Mouse (Mus musculus): ENCODE measurements around the gene Mcl1. TPM values are rescaled to one million over a fixed set of nuclear protein-coding genes. Genes with fewer than 3 reads are reported as not detected.

Mcl1 gene
- polyA plus RNA-seq, 1 experiment from 2014 or later = 54.2 TPM

DNA sequence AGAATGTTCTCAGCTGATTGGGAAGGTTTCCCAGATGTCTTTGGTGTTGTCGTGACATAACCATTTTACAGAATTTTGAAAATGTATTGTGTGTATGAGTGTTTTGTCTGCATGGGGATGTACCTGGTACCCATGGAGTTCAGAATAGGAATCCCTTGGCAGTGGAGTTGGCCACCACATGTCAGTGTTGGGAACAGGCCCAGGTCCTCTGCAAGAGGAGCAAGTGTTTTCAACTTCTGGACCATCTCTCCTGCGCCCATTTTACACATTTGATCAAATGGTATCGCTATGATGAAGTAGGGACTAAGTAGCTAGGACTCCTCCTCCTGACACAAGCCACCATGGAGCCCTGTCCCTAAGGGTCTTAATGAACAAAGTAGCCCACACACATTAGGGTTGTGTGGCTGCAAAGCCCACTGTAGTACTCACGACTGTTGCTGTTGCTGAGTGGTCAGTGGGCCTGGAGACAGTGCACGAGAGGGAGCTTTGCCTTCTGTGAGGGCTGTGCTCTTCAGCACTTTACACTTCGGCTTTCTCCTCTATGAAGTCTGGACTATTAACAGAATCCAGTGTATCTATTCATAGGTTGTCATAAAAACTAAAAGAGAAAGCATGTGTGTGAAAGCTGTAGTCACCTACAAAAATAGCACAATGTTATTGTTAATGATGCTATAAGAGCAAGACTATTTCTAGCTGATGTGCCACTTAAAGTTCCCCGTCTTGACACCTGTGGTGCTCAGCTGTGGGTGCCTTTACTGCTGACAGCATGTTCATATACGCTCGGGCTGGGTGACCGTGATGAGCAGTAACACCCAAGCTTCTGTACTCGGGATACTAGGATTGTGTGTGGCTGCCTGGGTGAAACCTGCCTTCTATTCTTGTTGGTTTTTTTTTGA lies 36.5 kb downstream of the Mcl1 start:
- WGBS = 91% methylated on average over 11 of the region's 11 CpGs
- no peak overlapping the region for H3K27ac ChIP-seq
- H3K9ac ChIP-seq = no peak overlapping the region
- no peak for ATAC-seq (ENCODE audit: low FRiP score)
- H3K36me3 ChIP-seq = no peaks in the 10 kb centered on the region
- peaks cover 20% of the 10 kb centered on the region for H3K4me1 ChIP-seq (replicated peaks)
- H3K4me2 ChIP-seq = no peak overlapping the region
- no peaks in the 10 kb centered on the region for H3K9me3 ChIP-seq
- no peak overlapping the region for H3K4me3 ChIP-seq
- no peaks in the 10 kb centered on the region for H3K27me3 ChIP-seq

DNA sequence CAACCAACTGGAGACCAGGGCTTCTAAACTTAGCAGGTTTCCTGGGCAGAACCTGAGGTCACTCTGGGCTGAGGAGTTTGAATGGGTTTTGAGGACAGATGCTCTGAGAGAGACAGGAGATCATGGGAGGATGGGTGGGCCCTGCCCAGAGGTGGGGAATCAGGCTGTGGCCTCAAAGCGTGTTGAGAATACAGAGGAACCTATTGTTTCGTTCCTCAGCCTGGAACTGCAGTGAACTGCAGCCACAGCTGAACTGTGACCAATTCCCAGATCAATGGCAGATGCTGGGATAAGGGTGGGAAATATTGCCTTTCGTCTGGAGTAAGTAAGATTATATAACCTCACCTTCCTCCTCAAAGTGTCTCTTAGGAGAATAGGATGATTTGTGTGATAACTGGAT lies 37.2 kb downstream of the Mcl1 start:
- no peak overlapping the region for H3K9ac ChIP-seq
- ATAC-seq (ENCODE audit: low FRiP score) = no peak
- 21% methylated on average over 3 of the region's 3 CpGs for WGBS
- no peaks in the 10 kb centered on the region for H3K27me3 ChIP-seq
- peaks cover 25% of the 10 kb centered on the region for H3K4me1 ChIP-seq (replicated peaks)
- H3K36me3 ChIP-seq = no peaks in the 10 kb centered on the region
- H3K27ac ChIP-seq = no peak overlapping the region
- no peak overlapping the region for H3K4me3 ChIP-seq
- H3K9me3 ChIP-seq = no peaks in the 10 kb centered on the region
- H3K4me2 ChIP-seq = no peak overlapping the region

DNA sequence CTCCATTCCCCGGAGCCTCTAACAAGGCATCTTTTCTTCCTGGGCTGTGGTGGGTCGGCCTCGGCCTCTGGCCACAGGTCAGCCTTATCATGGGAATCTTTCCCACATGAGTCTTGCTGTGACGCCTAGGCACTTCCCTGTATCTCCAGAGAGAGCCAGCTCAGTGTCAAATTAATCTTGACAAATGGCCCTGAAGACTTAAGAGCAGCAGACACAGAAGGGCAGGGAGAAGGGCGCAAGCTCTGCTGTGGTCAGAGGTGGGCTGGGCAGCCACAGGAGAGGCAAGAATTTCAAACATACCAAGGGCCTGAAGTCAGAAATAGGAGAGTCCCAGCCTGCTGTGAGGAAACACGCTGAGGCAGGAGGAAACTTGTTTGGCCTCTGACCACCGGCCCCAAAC lies 37.8 kb downstream of the Mcl1 start:
- Histone ChIP-seq H3K27me3 (no peaks in the 10 kb centered on the region), H3K27ac (no peak overlapping the region), H3K4me1 (replicated peaks) (peaks cover 30% of the 10 kb centered on the region), H3K9me3 (no peaks in the 10 kb centered on the region), H3K4me2 (no peak overlapping the region), H3K4me3 (no peak overlapping the region), H3K36me3 (no peaks in the 10 kb centered on the region), H3K9ac (no peak overlapping the region)
- no peak for ATAC-seq (ENCODE audit: low FRiP score)
- 33% methylated on average over 7 of the region's 7 CpGs for whole genome bisulfite sequencing

DNA sequence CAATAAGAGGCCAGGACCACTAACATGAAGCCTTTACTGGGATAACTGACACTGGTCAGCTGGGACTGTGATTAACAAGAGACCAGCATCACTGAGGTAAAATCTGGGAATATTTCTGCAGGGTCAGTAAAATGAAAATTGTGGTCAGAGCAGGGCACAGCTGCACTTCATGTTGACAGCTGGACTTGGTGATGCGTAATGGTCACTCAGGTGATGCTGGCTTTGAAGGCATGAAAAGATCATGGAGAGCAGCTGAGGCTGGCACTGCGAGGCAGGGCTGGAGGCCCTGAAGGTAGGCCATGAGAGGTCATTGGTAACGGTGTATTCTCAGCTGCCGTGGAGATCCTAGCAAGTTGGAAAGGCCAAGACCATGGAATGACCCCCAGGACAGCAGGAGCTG lies 39.7 kb downstream of the Mcl1 start:
- Histone ChIP-seq H3K4me2 (no peak overlapping the region), H3K27me3 (no peaks in the 10 kb centered on the region), H3K4me1 (replicated peaks) (peaks cover 40% of the 10 kb centered on the region), H3K9ac (no peak overlapping the region), H3K36me3 (no peaks in the 10 kb centered on the region), H3K27ac (no peak overlapping the region), H3K4me3 (no peak overlapping the region), H3K9me3 (no peaks in the 10 kb centered on the region)
- no peak for ATAC-seq (ENCODE audit: low FRiP score)
- 92% methylated on average over 4 of the region's 4 CpGs for WGBS

DNA sequence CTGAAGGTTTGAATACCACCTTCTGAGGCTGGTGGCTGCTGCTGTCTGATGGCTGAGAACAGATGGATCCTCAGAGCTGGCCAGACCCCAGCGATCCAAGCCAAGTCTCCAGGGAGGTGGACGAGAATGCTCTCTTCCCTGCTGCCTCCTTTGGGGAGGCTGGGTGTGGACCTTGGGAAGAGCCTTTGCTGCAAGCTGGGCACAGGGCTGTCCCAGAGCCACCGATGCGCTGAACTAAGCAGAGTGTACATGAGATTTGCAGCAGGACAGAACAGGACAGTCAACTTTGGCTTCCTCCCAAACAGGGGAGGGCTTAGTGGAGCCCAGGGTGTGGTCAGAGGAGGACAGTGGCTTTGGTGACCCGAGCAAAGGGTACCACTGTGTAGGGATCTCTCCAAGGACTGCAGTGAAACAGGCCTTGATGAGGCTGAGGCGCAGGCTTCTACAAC lies 41.7 kb downstream of the Mcl1 start:
- no peaks in the 10 kb centered on the region for H3K9me3 ChIP-seq
- 56% methylated on average over 6 of the region's 6 CpGs for WGBS
- no peak overlapping the region for H3K27ac ChIP-seq
- ATAC-seq (ENCODE audit: low FRiP score) = no peak
- H3K36me3 ChIP-seq = no peaks in the 10 kb centered on the region
- H3K4me3 ChIP-seq = no peak overlapping the region
- no peak overlapping the region for H3K4me2 ChIP-seq
- H3K9ac ChIP-seq = no peak overlapping the region
- H3K4me1 ChIP-seq (replicated peaks) = peaks cover 40% of the 10 kb centered on the region
- H3K27me3 ChIP-seq = no peaks in the 10 kb centered on the region

GRCm38 (mm10) chr3:95701085-95701484 lies 42.5 kb downstream of the Mcl1 start:
- no peaks in the 10 kb centered on the region for H3K9me3 ChIP-seq
- peaks cover 33% of the 10 kb centered on the region for H3K4me1 ChIP-seq (replicated peaks)
- 0 out of 2 replicates have a peak overlapping the region, but pooled peaks have one; percentile 19 for H3K9ac ChIP-seq
- no peak for ATAC-seq (ENCODE audit: low FRiP score)
- H3K36me3 ChIP-seq = no peaks in the 10 kb centered on the region
- no peaks in the 10 kb centered on the region for H3K27me3 ChIP-seq
- H3K4me2 ChIP-seq = no peak overlapping the region
- WGBS = 75% methylated on average over 2 of the region's 2 CpGs
- no peak overlapping the region for H3K27ac ChIP-seq
- no peak overlapping the region for H3K4me3 ChIP-seq

GRCm38 (mm10) chr3:95701877-95702540 lies 43.4 kb downstream of the Mcl1 start:
- peaks cover 26% of the 10 kb centered on the region for H3K4me1 ChIP-seq (replicated peaks)
- H3K4me3 ChIP-seq = peak overlapping the region; percentile 16; the same call in 1 of the 2 replicates
- H3K9ac ChIP-seq = peak overlapping the region; percentile 60; the same call in 1 of the 2 replicates
- WGBS = 4% methylated on average over 24 of the region's 24 CpGs
- H3K9me3 ChIP-seq = no peaks in the 10 kb centered on the region
- H3K4me2 ChIP-seq = peak overlapping the region; percentile 49
- no peaks in the 10 kb centered on the region for H3K27me3 ChIP-seq
- no peaks in the 10 kb centered on the region for H3K36me3 ChIP-seq
- peak overlapping the region; percentile 26; the same call in 1 of the 2 replicates for H3K27ac ChIP-seq
- peak; percentile 85 for ATAC-seq (ENCODE audit: low FRiP score)

- no peak overlapping the region for H3K27ac ChIP-seq
- H3K4me1 ChIP-seq (replicated peaks) = peaks cover 26% of the 10 kb centered on the region
- no peak for ATAC-seq (ENCODE audit: low FRiP score)
- no peak overlapping the region for H3K4me3 ChIP-seq
- H3K4me2 ChIP-seq = no peak overlapping the region
- 94% methylated on average over 3 of the region's 3 CpGs for WGBS
- no peaks in the 10 kb centered on the region for H3K36me3 ChIP-seq
- H3K9me3 ChIP-seq = no peaks in the 10 kb centered on the region
- H3K9ac ChIP-seq = no peak overlapping the region
- no peaks in the 10 kb centered on the region for H3K27me3 ChIP-seq
Measured at GRCm38 (mm10) chr3:95703276-95703675, 44.7 kb downstream of the Mcl1 start.

GRCm38 (mm10) chr3:95704612-95705011 lies 46.0 kb downstream of the Mcl1 start:
- H3K36me3 ChIP-seq = no peaks in the 10 kb centered on the region
- H3K4me2 ChIP-seq = no peak overlapping the region
- no peak overlapping the region for H3K27ac ChIP-seq
- ATAC-seq (ENCODE audit: low FRiP score) = no peak
- no peaks in the 10 kb centered on the region for H3K27me3 ChIP-seq
- no peaks in the 10 kb centered on the region for H3K9me3 ChIP-seq
- 94% methylated on average over 4 of the region's 4 CpGs for WGBS
- H3K4me3 ChIP-seq = no peak overlapping the region
- no peak overlapping the region for H3K9ac ChIP-seq
- H3K4me1 ChIP-seq (replicated peaks) = peaks cover 24% of the 10 kb centered on the region

- 87% methylated on average over 4 of the region's 4 CpGs for WGBS
- Histone ChIP-seq H3K4me2 (no peak overlapping the region), H3K4me3 (no peak overlapping the region), H3K27me3 (no peaks in the 10 kb centered on the region), H3K9me3 (no peaks in the 10 kb centered on the region), H3K4me1 (replicated peaks) (peaks cover 11% of the 10 kb centered on the region), H3K27ac (no peak overlapping the region), H3K36me3 (no peaks in the 10 kb centered on the region), H3K9ac (no peak overlapping the region)
- ATAC-seq (ENCODE audit: low FRiP score) = no peak
Measured at GRCm38 (mm10) chr3:95706273-95706672, 47.7 kb downstream of the Mcl1 start.

DNA sequence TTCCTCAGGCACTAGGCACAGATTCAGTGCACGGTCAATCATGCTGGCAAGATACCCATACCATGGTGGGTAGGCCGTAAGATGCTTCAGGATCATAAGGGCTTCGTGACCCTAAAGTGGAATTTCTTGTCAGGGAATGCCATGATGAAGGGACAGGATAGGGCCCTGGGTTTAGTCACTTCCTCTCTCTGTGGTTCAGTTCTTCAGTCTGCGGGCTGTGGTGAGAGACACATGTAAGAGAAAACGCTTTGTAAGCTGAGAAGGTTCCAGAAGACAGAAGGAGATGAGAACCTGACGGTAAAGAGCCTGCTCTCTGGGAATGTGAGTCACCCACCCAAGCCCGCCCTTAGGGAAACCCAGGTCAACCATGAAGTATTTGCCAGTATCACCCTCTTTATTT lies 48.9 kb downstream of the Mcl1 start:
- no peak for ATAC-seq (ENCODE audit: low FRiP score)
- 0 out of 2 replicates have a peak, but pooled peaks cover under 1% of the 10 kb centered on the region for H3K36me3 ChIP-seq
- H3K4me1 ChIP-seq (replicated peaks) = no peaks in the 10 kb centered on the region
- no peaks in the 10 kb centered on the region for H3K27me3 ChIP-seq
- H3K9me3 ChIP-seq = peaks cover under 1% of the 10 kb centered on the region; the same call in 1 of the 2 replicates
- 93% methylated on average over 7 of the region's 7 CpGs for WGBS
- H3K4me3 ChIP-seq = no peak overlapping the region
- H3K9ac ChIP-seq = no peak overlapping the region
- no peak overlapping the region for H3K4me2 ChIP-seq
- H3K27ac ChIP-seq = no peak overlapping the region

DNA sequence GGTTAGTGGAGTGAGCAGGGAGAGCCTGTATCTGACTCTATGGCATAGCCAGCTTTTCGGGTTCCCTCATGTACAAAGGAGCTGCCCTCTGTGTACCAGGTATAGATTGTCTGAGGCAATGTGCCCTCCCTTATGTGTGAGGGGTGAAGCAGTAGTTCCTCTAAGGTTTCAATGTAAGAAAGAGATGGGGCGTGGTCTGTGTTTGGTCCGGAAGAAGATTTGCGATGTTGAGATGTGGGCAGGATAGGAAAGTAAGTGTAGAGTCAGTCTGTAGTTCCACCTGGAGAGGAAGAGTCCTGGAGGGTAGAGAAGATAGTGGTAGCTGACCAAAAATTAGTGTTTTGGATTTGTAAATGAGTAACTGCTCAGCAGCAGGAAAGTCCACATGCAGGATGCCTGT lies 50.5 kb downstream of the Mcl1 start:
- no peak for ATAC-seq (ENCODE audit: low FRiP score)
- peaks cover 7% of the 10 kb centered on the region for H3K9me3 ChIP-seq
- no peaks in the 10 kb centered on the region for H3K4me1 ChIP-seq (replicated peaks)
- H3K27me3 ChIP-seq = no peaks in the 10 kb centered on the region
- H3K36me3 ChIP-seq = peaks cover 7% of the 10 kb centered on the region; the same call in 1 of the 2 replicates
- H3K4me2 ChIP-seq = no peak overlapping the region
- over 99% methylated on average over 4 of the region's 4 CpGs for WGBS
- no peak overlapping the region for H3K27ac ChIP-seq
- no peak overlapping the region for H3K9ac ChIP-seq
- no peak overlapping the region for H3K4me3 ChIP-seq
